Mouse (Mus musculus) Patski (cell line): ENCODE data around the gene Plcb1. TPM values are rescaled to one million over a fixed set of nuclear protein-coding genes. Genes with fewer than 3 reads are reported as not detected.

ENCODE experiments used
- ATAC-seq: fragments of 100-300 bp; one replicate; pipeline ENCODE4 v1.8.0; 2021
- CTCF ChIA-PET: fragments of 350-600 bp; sonication (Branson Sonifier 250); formaldehyde crosslinking; loops from one replicate; lab custom pipeline; 2022; ENCODE audit warnings: inconsistent platforms; lab: Charles Lee
- POLR2A ChIA-PET: fragments of 350-600 bp; sonication (Branson Sonifier 250); formaldehyde crosslinking; loops from one replicate; lab custom pipeline; 2022; ENCODE audit warnings: antibody characterized with exemption, inconsistent platforms; lab: Charles Lee
- DNase-seq: peaks from one replicate; pipeline ENCODE4 v3.0.0-alpha.2; 2011; ENCODE audit warnings: low read depth, low spot score
- H3K27me3 ChIP-seq: fragments of 371-371 bp; one replicate; pipeline ENCODE4 v1.5.1; 2021
- CTCF ChIP-seq: fragments of 100-300 bp; IDR thresholded peaks from one replicate; pipeline ENCODE4 v1.5.1; 2021
- in situ Hi-C: fragments of 300-500 bp; cut with MboI; formaldehyde crosslinking; loops from 3 replicates; pipeline ENCODE4 v1.11.1; 2018; ENCODE audit warnings: low pct_unique_long_range_greater_than_20kb, mixed read lengths
- polyA plus RNA-seq: library from polyadenylated mRNA; unstranded; gene quantifications from one replicate; pipeline ENCODE4 v1.2.3, GENCODE M21; 2021

Gene Plcb1
- polyA plus RNA-seq, 1 experiment from 2014 or later = 0.09 TPM

DNA sequence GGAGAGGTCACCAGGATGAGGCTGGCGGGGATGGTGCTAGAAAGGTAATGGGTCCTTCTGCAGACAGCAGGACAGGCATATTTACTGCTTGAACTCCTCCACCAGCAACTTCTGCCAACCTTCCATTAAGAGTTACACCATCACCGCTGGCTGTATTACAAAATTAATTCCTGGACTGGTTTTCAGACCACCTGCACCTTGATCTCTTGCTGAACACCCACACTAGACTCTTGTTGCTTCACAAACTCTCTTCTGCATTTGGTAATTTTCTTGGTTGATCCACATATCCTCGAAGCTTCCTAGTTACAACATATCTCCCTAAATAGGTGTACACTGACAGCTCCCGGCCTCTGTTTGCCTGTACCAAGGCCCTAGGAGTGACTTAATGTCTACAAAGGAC, 170.6 kb downstream of the Plcb1 start:
- ATAC-seq (no peak), DNase-seq (no peak)
- H3K27me3 ChIP-seq = peaks cover 9% of the 10 kb centered on the region
- ChIA-PET POLR2A (no interaction called here), CTCF (no interaction called here)
- in situ Hi-C loops = no loop called here
- no peak for TF ChIP-seq CTCF

DNA sequence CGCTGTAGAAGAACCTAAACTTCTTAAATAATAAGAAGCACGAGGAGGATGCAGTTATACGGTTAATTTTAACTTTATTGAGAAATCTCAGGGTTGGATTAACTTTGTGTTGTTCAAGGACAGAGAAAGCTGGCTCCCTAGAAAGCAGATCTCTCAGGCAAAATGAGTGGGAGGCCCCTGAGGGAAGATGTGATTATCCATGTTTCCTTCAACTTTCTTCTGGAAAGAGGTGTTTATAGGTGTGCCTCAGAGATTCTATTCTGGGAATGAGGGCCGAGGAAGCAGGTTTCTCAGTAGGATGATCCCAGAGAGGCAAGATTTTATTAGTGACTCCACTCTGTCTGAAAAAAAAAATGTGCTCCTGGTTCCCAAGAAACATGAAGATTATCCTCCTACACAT, 180.3 kb downstream of the Plcb1 start:
- ChIA-PET POLR2A (no interaction called here), CTCF (interaction anchor here (1.0 to 1.2 kb wide), 2 partner anchors 24 to 27 kb away, joined by 3 to 4 read pairs; no protein-coding TSS in a partner anchor)
- peaks cover 12% of the 10 kb centered on the region for H3K27me3 ChIP-seq
- DNase-seq = no peak
- in situ Hi-C loops = no loop called here
- ATAC-seq = no peak
- TF ChIP-seq CTCF = no peak

DNA sequence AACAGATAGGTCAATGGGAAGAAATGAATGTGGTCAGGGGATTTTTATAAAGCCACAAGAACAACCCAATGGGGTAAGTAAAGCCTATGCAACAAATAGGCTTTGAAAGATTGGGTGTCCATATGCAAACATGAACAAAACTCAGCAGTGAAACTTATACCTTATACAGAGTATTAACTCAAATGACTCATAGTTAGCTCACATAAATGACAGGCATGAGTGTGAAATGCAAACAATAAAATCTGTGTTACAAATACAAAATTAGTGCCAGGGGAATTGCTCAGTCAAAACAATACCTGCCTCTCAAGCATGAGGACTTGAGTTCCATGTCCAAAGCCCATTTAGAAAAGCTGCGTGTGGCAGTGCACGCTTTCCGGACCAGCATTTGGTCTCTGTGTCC, 182.5 kb downstream of the Plcb1 start:
- peaks cover 12% of the 10 kb centered on the region for H3K27me3 ChIP-seq
- POLR2A ChIA-PET = no interaction called here
- no peak for TF ChIP-seq CTCF
- CTCF ChIA-PET = no interaction called here
- ATAC-seq (no peak), DNase-seq (no peak)
- in situ Hi-C loops = no loop called here

DNA sequence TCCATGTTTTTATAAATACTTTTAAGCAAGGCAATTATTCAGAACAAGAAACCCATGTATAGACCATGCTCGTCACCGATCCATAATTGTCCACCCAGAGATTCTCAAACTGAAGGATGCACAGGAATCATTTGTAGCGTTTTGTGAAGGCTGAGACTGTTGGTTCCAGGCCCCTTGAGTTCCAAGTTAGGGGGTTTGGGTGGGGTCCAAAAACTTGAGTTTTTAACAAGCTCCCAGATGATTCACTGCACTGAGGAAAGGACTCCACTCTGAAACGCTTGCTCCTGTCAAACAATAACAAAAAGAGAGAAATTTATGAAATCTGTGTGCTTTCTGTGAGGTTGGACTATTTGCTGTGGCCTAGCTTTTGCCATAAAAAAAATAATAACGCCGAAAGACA, 186.5 kb downstream of the Plcb1 start:
- POLR2A ChIA-PET = no interaction called here
- in situ Hi-C loops = no loop called here
- no peak for ATAC-seq
- TF ChIP-seq CTCF = no peak
- no peak for DNase-seq
- peaks cover 15% of the 10 kb centered on the region for H3K27me3 ChIP-seq
- CTCF ChIA-PET = no interaction called here

DNA sequence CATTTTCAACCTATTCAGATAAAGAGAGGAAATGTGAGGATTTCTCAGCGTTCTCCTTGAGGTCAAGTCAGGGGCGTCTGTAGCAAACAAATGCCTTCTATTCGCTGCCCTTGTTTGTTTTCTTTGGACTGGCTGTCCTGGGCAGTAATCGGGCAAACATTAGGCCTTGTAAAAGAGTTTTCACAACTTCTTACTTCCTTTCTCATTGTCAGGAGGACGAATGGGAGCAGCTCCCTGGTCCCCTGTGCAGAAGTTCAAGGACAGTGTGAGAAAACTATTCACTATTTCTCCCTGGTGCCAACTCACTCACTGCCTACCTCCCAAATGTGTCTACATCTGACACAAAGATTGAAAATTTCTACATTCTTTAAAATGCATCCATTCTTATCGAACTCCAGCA, 188.8 kb downstream of the Plcb1 start:
- no peak for ATAC-seq
- no peak for TF ChIP-seq CTCF
- no peak for DNase-seq
- in situ Hi-C loops = no loop called here
- ChIA-PET POLR2A (no interaction called here), CTCF (no interaction called here)
- peaks cover 12% of the 10 kb centered on the region for H3K27me3 ChIP-seq

DNA sequence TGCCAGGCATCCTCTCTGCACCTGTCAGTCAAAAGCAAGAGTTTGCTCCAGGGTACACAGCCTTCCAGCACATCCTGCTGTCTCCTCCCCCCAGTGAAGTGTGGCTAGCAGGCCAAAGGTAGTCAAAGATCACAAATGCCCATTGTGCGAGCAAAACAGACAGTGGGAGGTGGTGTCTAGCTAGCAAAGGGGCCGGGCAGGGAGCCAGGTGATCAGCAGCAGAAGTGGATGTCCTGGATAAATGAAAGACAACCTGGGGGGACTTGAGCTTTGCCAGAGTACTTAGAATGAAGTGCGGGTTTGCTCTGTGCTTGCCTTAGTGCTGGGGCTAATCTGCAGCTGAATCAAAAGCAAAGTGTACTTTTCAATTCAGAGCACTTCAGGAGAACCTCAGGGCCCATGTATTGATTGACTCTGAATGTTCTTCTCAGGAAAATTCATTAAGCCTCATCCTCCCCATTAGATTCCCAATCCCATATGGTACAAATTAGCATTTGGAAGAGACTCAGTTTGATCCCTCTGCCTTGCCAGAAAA, 191.0 kb downstream of the Plcb1 start:
- peaks cover 14% of the 10 kb centered on the region for H3K27me3 ChIP-seq
- ChIA-PET POLR2A (no interaction called here), CTCF (no interaction called here)
- DNase-seq = no peak
- in situ Hi-C loops = no loop called here
- no peak for ATAC-seq
- no peak for TF ChIP-seq CTCF

DNA sequence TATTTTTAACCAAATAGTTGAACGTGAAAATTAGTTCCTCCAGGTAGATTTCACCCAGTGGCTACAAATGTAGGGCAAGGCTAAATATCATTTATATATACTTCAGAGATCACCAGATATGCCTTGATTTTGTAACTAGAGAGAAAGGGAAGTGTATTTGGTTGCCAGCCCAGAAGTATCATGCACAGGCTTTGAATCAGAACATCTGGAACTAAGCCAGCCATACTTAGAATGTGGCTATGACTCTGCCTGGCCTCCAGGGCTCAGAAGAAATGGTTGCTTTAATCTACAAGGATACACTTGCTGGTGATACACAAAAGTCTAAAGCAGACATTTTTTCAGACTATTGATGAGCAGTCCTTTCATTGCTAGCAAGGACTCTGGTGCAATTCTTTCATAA, 191.8 kb downstream of the Plcb1 start:
- POLR2A ChIA-PET = interaction anchor here (0.6 kb wide), 1 partner anchor 27 kb away, joined by 3 read pairs; no protein-coding TSS in a partner anchor

DNA sequence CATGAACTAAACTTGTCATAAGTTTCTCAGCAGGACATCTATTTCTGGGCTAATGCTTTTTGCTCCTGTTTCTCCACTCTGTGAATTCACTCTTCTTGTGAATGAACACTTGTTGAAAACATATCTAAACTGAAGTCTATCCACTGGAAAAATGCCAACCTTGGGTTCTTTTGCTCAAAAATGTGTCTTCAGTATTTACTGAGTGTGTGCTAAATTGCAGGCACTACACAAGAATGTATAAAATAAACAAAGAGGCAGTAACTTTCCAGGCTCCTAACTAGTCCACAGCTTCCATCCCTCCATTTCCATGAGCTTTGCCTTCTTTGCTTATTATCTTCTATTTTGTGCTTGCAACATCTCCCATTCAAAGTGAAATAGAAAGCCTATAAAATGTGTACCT, 195.5 kb downstream of the Plcb1 start:
- DNase-seq = no peak
- POLR2A ChIA-PET = no interaction called here
- CTCF ChIA-PET = no interaction called here
- in situ Hi-C loops = no loop called here
- no peak for ATAC-seq
- no peak for TF ChIP-seq CTCF
- peaks cover 5% of the 10 kb centered on the region for H3K27me3 ChIP-seq

More for the DNA sequence above, 191.8 kb downstream of the Plcb1 start:
- no peak for ATAC-seq
- H3K27me3 ChIP-seq = peaks cover 14% of the 10 kb centered on the region
- in situ Hi-C loops = no loop called here
- TF ChIP-seq CTCF = no peak
- DNase-seq = no peak
- CTCF ChIA-PET = no interaction called here

DNA sequence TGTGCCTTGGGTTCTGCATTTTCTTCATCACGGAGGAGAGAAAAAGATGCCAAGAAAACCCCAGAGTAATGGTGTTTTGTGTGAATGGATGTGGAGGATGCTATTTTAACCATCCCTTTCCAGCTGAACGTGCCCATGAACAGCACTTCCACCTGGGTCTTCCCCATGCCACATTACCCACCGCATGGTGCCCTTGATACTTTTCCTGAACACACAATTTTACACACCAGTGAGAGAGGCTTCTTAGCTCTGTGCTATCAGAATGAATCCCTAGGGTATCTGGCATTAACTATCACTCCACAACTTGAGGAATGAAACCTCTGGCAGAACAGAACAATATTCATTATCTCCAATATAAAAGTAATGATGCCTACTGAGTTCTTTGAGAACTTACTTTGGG, 199.0 kb downstream of the Plcb1 start:
- peaks cover 15% of the 10 kb centered on the region for H3K27me3 ChIP-seq
- no peak for TF ChIP-seq CTCF
- POLR2A ChIA-PET = no interaction called here
- CTCF ChIA-PET = no interaction called here
- DNase-seq (no peak), ATAC-seq (no peak)
- in situ Hi-C loops = no loop called here

DNA sequence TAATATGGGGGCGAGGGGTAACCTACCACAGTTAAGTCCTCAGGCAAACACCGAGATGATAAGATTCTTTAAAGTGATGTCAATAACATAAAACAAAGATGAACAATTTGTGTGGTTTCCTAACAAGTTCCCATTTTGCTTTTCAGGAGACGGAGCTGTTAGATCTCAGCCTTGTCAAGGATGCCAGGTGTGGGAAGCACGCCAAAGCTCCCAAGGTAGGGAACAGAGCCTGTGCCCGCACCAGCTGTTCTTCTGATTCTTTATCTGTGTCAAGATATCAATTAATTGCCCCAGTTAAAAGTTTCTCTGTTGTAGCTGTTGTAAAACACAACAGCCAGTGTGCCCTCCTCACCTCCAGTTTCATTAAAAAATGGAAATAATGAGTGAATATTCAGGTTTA, 202.1 kb downstream of the Plcb1 start:
- TF ChIP-seq CTCF = no peak
- ChIA-PET POLR2A (no interaction called here), CTCF (no interaction called here)
- no peak for DNase-seq
- no peak for ATAC-seq
- in situ Hi-C loops = no loop called here
- peaks cover 15% of the 10 kb centered on the region for H3K27me3 ChIP-seq

DNA sequence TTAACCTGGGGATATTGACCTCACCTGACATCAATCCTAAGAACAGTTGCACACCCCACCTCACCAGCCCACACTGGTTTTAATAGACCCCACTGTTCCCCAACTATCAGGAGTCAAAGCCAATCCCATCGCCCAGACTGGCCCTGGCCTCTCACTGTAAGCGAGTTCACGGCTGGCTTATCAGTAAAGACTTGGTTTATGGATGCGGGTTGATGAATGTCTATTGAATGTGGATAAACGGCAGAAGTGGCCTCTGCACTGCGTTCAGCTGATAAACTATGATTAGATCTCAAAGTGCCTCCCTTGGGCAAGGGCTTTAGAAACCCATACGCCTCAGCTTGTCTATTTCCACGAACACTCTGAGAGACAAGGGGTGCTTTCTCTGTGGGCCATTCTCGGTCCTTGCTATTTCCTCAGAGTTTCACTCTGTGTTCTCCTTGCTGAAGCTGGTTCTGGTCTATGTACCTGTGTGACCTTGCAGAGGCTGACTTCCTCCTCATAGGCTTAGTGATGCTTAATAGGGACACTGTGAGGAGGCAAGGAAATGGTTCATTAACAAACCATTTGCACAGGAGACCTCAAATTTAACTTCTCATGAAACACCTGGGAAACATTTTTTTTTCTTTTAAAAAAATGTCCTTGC, 203.9 kb downstream of the Plcb1 start:
- ChIA-PET POLR2A (no interaction called here), CTCF (no interaction called here)
- in situ Hi-C loops = no loop called here
- no peak for DNase-seq
- TF ChIP-seq CTCF = no peak
- H3K27me3 ChIP-seq = peaks cover 18% of the 10 kb centered on the region
- ATAC-seq = no peak
